Mouse (Mus musculus) hindlimb bud, embryonic 11.5 days (tissue): ENCODE measurements at regions not wholly inside any gene's neighbourhood (a gene's known extent, or its start where the extent isn't known, plus 50 kb on each side); places are given as distances from the start of the nearest gene placed in this dataset.

Experiments
- DNase-seq: peaks from one replicate; pipeline ENCODE4 v3.0.0-alpha.2; 2012; ENCODE audit warnings: low read depth, low spot score; ENCODE audit errors: extremely low spot score

- DNase-seq = no peak
Measured at GRCm38 (mm10) chr4:96968545-96969164, 183.7 kb upstream of the Gm12695 start.
